Mouse (Mus musculus): Measurements from ENCODE around the gene Pcbp4.

Pcbp4 gene

DNA sequence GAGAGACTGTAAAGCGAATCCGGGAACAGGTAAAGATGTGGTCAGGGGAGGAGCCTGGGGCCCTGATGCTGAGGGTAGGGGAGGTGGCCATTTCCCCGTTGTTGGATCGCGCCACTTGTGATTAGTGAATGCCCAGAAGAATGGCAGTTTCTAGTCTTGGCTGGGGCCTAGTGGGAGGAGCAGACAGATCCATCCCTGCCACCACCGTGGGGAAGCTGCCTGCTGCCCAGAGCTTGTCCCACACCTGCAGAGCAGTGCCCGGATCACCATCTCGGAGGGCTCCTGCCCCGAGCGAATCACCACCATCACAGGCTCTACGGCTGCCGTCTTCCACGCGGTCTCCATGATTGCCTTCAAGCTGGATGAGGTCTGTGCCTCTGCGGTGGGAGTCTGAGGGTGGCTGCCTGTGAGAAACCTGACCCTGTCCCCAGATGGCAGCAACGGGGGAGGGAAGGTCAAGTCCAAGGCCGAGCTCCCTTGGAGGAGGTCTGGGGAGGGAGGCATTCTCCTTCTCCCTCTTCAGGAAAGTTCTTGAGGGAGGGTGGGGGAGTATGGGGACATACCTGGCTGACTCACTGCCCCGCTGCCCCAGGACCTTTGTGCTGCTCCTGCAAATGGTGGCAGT is 7.4 kb downstream of the Pcbp4 start:
- in situ Hi-C loops (cut with MboI; ENCODE audit: low pct_unique_long_range_greater_than_20kb in 1 of 2, low sequenced_read_pairs in 2 of 2, unreplicated experiment in 1 of 2): no loop called here

DNA sequence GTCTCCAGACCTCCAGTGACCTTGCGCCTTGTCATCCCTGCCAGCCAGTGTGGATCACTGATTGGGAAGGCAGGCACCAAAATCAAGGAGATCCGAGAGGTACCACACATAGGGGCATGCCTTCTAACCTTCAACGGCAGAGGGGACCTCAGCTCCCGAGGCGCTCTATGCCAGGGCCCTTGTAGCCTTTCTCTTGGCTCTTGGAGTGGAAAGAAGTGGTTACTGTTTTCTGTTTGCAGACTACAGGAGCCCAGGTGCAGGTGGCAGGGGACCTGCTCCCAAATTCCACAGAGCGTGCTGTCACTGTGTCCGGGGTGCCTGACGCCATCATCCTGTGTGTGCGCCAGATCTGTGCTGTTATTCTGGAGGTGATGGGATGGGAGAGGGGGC is 7.9 kb downstream of the Pcbp4 start:
- in situ Hi-C loops (cut with MboI; ENCODE audit: low pct_unique_long_range_greater_than_20kb in 1 of 2, low sequenced_read_pairs in 2 of 2, unreplicated experiment in 1 of 2): no loop called here

DNA sequence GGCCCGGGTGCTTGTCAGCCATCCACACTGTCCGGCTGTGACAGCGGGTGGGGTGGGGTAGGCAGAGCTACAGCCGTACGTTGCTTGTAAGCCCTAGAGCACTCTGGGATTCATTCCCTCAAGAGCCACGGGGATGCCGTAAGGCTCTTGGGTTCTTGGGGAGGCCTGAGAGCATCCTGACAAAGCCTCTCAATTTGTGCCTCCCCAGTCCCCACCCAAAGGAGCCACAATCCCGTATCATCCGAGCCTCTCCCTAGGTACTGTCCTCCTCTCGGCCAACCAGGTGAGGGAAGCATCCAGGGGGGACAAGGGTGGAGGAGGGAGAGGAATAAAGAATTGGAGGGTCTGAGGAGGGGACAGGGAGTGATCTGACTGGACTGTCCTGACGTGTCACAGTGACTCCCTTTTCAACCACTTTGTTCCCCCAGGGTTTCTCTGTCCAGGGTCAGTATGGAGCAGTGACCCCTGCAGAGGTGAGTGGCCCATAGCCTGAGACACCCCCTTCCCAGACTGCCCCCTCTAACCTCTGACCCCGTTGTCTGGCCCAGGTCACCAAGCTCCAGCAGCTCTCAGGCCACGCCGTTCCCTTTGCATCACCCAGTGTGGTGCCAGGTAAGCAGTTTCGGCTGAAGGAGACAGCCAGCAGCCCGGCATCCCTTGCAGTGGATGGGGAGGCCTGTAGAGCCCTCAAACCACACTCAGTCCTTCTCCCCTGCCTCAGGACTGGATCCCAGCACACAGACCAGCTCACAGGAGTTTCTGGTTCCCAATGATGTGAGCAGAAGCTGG is 8.7 kb downstream of the Pcbp4 start:
- in situ Hi-C loops (cut with MboI; ENCODE audit: low pct_unique_long_range_greater_than_20kb in 1 of 2, low sequenced_read_pairs in 2 of 2, unreplicated experiment in 1 of 2): no loop called here

DNA sequence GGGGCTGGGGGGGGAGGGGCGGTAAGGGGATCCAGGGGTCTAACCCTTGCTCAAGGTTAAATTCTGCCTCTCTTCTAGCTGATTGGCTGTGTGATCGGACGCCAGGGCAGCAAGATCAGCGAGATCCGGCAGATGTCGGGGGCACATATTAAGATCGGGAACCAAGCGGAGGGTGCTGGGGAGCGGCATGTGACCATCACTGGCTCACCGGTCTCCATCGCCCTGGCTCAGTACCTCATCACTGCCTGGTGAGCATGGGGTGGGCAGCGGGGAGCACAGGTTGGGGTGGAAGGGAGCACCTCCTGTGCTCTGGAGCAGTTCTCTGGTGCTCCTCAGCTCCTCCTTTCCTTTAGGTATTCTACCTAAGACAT is 9.3 kb downstream of the Pcbp4 start:
- in situ Hi-C loops (cut with MboI; ENCODE audit: low pct_unique_long_range_greater_than_20kb in 1 of 2, low sequenced_read_pairs in 2 of 2, unreplicated experiment in 1 of 2): no loop called here

DNA sequence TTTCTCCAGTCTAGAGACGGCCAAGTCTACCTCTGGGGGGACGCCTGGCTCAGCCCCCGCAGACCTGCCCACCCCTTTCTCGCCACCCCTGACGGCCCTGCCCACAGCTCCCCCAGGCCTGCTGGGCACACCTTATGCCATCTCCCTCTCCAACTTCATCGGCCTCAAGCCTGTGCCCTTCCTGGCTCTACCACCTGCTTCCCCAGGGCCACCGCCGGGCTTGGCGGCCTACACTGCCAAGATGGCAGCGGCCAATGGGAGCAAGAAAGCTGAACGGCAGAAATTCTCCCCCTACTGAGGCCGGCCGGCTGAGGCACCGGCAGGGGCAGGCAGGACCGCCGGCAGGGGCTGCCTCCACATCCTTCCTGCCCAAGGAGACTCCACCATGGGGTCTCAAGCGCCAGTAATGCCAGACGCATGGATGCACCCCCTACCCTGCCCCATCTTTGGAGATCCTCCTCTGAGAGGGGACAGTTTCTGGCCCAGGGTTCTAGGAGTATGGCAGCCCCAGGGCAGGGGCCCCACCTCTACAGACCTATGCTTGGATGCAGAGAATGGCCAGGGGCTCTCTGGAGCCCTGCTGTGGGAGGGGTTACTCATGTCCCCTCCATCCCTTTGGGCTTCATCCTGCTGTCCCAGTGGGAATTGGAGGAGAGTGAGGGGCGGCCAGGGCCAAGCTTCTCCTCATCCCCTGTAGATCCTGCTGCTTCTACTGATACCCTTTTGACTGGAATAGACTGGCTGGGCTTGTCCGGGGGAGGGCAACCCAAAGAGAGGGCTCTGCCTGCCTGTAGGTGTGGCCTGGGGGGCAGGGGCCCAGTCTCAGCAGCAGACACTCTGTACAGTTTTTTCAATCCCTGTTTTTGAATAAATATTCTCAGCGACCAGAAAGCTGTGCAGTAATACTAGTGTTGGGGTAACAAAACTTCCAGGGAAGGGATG is 10.3 kb downstream of the Pcbp4 start:
- in situ Hi-C loops (cut with MboI; ENCODE audit: low pct_unique_long_range_greater_than_20kb in 1 of 2, low sequenced_read_pairs in 2 of 2, unreplicated experiment in 1 of 2): no loop called here

DNA sequence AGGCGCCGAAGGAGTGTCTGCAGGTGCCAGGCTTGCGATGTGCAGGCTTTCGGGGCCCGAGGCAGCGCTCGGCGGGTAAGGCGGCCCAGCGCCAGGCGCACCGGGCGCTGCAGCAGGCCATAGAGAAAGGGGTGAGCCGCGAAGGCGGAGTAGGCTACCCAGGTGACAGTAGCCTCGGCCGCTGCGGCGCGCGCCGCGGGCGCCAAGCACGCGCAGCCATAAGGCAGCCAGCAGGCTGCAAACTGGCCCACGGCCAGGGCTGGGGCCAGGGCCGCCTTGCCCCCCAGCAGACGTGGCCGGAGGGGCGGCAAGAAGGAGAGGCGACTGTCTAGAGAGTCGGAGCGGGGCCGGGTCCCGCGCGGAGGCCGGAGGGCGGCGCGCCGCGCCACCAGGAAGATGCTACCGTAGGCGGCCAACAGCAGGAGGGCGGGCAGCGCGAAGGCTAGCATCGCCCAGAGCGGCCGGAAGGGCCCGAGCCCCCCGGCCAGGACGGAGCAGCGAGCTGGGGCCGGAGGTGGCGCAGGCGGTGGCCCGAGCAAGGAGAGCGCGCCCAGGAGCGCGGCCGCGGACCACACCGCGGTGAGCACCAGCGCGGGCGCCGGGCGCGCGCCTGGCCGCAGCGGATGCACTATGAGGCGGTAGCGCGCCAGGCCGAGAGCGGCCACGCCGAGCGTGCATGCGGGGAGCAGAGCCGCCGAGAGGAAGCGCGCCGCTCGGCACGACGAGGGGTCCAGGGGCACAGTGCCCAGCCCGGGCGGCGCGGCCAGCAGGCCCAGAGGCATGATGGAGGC is 11.9 kb downstream of the Pcbp4 start:
- in situ Hi-C loops (cut with MboI; ENCODE audit: low pct_unique_long_range_greater_than_20kb in 1 of 2, low sequenced_read_pairs in 2 of 2, unreplicated experiment in 1 of 2): no loop called here

DNA sequence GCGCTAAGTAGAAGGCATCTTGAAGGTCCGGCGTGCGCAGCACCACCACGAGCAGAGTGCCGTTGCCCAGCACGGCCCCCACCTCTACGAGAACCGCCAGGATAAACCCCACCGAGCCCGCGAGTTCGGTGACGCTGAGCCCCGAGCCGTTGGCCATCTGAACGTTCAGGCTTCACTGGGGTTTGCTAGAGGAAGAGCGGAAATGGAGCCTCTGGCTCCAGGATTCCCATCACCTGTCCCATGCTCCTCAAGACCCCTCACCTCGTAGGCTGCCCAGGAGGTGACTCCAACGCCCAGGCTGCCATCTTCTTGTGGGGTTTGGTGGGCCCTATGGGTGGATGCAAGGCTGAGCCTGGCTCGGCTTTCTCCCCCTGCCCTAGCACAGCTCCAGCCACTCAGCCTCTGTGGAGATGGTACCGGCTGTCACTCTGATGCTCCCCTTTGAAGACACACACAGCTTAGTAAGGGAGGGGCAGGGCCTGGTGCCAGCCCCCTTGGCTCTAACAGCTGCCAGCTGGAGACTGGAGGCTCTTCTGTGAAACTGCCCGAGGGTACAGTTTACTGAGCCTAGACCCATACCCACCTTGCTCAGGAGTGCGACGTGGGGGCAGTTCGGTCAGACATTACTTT is 12.6 kb downstream of the Pcbp4 start, which contains the start of gene Gpr62:
TSS of gene Gpr62 (minus strand) at position 368 of the 630 bp plus-strand sequence.
- in situ Hi-C loops (cut with MboI; ENCODE audit: low pct_unique_long_range_greater_than_20kb in 1 of 2, low sequenced_read_pairs in 2 of 2, unreplicated experiment in 1 of 2): no loop called here

DNA sequence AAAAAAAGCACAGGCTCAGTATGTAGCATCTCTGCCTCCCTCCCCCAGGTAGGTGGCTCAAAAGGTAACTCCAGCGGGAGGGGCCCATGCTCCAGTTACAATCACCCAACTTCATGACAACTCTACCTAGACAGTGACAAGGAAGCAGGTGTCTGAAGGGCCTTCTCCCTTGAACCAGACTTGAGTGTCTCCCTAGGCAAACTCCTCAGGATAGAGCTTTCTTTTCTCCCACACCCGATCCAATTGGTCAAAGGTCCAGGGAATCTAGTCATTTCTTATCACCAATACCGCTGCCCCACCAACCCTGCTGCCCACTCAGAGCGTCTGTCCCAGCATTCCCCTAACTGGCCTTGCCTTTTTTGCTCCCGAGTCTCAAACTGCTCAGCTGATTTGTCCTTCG is 13.6 kb downstream of the Pcbp4 start:
- in situ Hi-C loops (cut with MboI; ENCODE audit: low pct_unique_long_range_greater_than_20kb in 1 of 2, low sequenced_read_pairs in 2 of 2, unreplicated experiment in 1 of 2): no loop called here

DNA sequence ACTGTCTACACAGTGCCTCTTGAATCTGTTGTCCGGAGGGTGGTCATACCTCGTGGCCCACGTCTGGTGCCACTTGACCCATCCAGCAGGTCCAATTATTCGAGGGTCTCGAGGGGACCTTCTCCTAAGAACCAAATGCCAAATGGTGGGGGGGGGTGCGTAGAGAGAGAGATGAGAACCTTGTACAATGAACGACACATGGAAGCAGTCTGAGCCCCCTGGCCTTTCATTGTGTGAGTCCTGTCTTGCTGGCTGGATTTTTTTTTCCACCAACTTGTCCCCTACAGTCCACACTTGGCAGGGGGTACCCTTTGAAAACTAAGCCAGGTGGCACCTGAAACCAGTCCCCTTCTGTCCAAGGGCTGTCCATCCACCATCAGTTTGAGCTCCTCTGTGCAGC is 14.7 kb downstream of the Pcbp4 start:
- in situ Hi-C loops (cut with MboI; ENCODE audit: low pct_unique_long_range_greater_than_20kb in 1 of 2, low sequenced_read_pairs in 2 of 2, unreplicated experiment in 1 of 2): no loop called here

DNA sequence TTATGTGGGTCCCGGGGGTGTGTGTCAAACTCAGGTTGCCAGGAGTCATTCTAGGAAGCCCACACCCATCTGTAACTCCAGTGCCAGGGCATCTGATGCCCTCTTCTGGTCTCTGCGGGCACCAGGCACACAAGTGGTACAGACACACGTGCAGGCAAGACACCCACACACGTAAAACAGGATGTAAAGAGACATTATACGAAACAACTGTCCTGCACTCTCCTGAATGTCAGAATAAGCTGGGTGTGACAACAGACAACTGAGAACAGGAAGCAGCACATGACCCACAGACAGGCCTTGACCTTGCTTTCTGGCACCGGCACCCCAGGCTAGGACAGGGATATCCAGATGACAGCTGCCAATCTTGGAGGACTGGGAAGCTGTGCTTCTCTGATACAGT is 16.2 kb downstream of the Pcbp4 start:
- in situ Hi-C loops (cut with MboI; ENCODE audit: low pct_unique_long_range_greater_than_20kb in 1 of 2, low sequenced_read_pairs in 2 of 2, unreplicated experiment in 1 of 2): no loop called here

DNA sequence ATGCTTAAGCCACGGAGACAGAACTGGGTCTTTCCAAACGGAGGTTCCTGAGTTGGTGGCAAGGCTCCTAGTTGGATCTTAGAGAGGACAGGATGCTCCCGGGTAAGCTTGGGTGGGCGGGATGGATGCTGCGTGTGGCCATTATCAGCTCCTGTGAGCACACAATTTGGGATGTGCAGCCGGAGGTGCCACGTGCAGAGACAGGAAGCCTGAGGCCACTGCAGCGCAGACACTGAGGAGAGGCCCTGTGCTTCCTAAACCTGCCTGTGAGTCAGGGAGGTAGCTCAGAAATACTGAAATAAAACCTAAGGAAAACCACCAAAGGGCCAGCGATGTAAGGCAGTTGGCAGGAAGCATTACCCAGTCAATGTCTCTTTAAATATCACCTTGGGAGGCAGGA is 16.7 kb downstream of the Pcbp4 start:
- in situ Hi-C loops (cut with MboI; ENCODE audit: low pct_unique_long_range_greater_than_20kb in 1 of 2, low sequenced_read_pairs in 2 of 2, unreplicated experiment in 1 of 2): no loop called here

DNA sequence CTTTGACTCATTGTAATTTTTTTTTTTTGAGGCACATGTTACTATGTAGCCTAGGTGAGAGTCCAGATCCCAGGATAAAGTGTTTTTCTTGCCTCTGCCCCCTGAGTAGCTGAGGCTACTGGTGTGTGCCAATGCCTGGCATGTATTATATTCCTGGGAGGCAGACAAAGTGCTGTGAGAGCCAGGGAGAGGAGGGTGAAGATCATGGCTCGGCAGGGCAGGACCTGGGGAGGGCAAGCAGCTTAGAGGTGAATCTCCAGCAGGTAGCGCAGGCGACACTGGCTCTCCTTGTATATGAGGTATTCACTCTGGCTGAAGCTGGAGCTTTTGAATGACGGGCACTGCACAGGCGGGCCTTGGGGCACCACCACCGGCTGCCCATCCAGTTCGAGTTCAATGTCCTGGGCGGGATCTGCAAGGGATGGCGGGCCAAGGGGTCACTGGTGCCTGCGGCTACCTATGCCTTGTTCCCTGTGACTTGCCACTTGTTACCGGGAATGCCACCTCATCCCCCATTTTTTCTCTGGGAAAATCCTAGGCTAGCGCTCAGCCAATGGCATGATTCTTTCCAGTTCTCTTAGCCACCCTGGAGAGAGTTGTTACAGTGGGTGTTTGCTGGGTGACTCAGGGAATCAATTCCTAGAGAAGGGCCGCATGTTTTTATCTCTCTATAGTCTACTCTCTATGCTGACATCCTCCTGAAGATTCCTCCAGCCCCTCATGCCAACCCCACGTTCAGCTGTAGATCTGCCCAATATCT is 18.1 kb downstream of the Pcbp4 start:
- in situ Hi-C loops (cut with MboI; ENCODE audit: low pct_unique_long_range_greater_than_20kb in 1 of 2, low sequenced_read_pairs in 2 of 2, unreplicated experiment in 1 of 2): no loop called here

DNA sequence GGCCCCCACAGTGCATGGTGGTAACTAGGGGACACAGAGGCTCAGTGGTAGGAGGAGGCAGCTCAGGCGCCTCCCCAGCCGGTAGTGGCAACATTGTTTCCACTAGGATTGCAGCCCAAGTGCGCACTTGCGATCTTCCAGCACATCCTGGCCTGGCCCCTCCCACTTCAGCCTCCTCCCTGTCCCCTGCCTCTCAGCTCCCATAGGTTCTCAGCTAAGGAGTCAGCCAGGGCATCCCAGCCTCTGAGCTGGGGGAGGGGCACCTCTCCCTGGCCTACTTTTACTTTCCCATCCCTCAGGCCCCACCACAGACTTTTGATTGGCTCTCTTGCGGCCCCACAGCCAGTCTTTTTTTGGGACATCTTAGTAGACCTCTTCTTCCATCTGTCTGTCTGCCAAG is 18.8 kb downstream of the Pcbp4 start:
- in situ Hi-C loops (cut with MboI; ENCODE audit: low pct_unique_long_range_greater_than_20kb in 1 of 2, low sequenced_read_pairs in 2 of 2, unreplicated experiment in 1 of 2): no loop called here

DNA sequence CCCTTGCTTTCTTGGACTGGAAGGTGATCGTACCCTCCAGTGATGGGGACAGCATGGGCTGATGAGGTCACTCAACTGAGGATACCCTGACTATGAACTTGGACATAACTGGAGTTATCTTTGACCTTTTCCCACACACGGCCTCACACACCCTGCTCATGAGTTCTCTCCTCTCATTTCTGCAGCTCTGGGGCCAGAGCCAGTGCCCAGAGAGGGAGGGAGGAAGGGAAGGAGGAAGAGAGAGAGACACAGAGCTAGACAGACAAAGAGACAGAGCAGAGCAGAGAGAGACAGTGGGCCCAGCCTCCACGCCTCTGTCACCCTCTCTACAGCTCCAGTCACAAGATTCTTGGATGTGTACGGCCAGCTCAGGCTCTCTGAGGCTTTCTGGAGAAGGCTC is 19.2 kb downstream of the Pcbp4 start:
- in situ Hi-C loops (cut with MboI; ENCODE audit: low pct_unique_long_range_greater_than_20kb in 1 of 2, low sequenced_read_pairs in 2 of 2, unreplicated experiment in 1 of 2): no loop called here

DNA sequence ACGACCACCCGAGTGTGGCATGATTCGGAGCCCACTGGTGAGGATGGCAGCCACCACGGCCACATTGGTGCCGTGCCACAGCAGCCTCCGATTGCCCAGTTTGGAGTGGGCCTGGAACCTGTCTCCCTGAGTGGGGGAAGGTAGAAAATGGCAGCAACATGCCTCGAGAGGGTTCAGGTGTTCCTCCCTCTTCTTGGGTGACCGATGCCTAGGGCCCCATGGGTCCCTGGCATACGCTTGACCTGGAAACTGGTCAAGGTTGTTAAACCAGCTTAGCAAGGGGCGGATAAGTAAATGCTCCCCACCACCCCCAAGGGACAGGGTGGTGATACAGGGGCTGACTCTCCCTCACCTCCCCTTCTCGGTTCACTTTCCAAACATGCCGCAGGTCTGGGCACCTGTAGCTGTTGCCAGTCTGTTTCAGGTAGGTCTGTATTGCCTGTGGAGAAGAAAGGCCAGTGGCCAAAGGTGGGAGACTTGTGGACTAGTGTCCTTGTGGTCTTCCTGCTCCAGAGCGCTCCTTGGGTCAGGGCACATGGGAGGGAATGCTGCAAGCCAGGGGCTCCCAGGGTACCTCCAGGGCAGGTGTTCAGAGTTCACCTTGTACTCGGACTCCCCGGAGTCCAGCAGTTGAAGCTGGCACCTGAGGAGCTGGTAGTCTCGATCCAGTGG is 20.1 kb downstream of the Pcbp4 start:
- in situ Hi-C loops (cut with MboI; ENCODE audit: low pct_unique_long_range_greater_than_20kb in 1 of 2, low sequenced_read_pairs in 2 of 2, unreplicated experiment in 1 of 2): no loop called here

DNA sequence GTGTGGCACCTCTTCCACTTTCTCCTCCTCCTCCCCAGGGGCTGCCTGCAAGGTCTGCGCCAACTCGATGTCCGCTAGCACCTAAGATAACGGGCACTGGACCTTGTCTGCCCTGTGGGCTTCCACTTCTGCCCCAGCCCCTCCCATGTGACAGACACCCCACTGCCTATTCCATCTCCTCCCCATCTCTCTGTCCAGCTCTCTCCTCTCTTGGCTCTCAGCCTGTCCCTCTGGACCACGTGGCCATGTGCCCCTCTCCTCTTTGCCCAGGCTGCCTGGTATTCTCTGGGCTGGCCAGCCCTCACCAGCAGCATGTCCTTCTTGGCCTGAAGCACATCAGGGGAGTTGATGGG is 20.6 kb downstream of the Pcbp4 start:
- in situ Hi-C loops (cut with MboI; ENCODE audit: low pct_unique_long_range_greater_than_20kb in 1 of 2, low sequenced_read_pairs in 2 of 2, unreplicated experiment in 1 of 2): no loop called here

DNA sequence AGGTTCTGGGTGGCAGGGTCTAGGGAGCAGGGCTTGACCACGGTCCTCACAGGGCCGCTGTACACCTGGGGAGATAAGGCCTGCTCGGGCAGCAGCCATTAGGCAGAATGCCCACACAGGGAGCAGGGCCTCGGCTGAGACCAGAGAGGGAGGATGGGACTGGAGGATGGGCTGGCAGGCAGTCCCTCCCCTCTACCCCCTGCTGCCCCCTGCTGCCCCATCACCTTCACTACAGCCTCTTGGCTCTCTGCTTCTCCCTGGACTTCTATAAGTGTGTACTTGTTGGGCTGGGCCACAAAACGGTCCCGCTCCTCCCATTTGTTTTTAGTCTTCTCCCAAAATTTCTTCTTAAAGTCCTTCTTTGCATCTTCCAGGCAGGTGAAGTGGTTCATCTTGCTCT is 21.4 kb downstream of the Pcbp4 start:
- in situ Hi-C loops (cut with MboI; ENCODE audit: low pct_unique_long_range_greater_than_20kb in 1 of 2, low sequenced_read_pairs in 2 of 2, unreplicated experiment in 1 of 2): no loop called here

All from mouse embryonic stem cell (cell line).